Mouse (Mus musculus) MEL (cell line): ENCODE measurements around the gene Ttc9c. TPM values are rescaled to one million over a fixed set of nuclear protein-coding genes. Genes with fewer than 3 reads are reported as not detected.

Experiments
- DNase-seq: peaks from one replicate; pipeline ENCODE4 v3.0.0; 2011; ENCODE audit warnings: low read depth, low spot score
- H3K27ac ChIP-seq: 2 replicates; pipeline ENCODE4 v1.5.1; 2012; ENCODE audit warnings: low read depth, mild to moderate bottlenecking, control low read depth, low read length, moderate library complexity; ENCODE audit not compliant: control insufficient read depth
- H3K27me3 ChIP-seq, 2 experiments: fragments of 150-350 bp in 1 of 2; sonication (generic) in 1 of 2; 2 replicates each; pipeline ENCODE4 v1.6.1; 2012; ENCODE audit warnings: low read length in 2 of 2, mild to moderate bottlenecking in 2 of 2, improper control_type of control experiment in 1 of 2, moderate library complexity in 1 of 2; ENCODE audit not compliant: insufficient read depth in 2 of 2, control insufficient read depth in 1 of 2
- H3K36me3 ChIP-seq, 2 experiments: 2 replicates each; pipeline ENCODE4 v1.6.1; 2012 to 2014; ENCODE audit warnings: low read length in 2 of 2, improper control_type of control experiment in 1 of 2, inconsistent platforms in 1 of 2, mild to moderate bottlenecking in 1 of 2; ENCODE audit not compliant: insufficient read depth in 2 of 2, control insufficient read depth in 1 of 2
- H3K4me1 ChIP-seq, 2 experiments: fragments of 150-350 bp in 1 of 2; sonication (generic) in 1 of 2; 2 replicates each; pipeline ENCODE4 v1.6.1; 2012; ENCODE audit warnings: low read length in 2 of 2, improper control_type of control experiment in 1 of 2, mild to moderate bottlenecking in 1 of 2; ENCODE audit not compliant: insufficient read depth in 2 of 2, control insufficient read depth in 1 of 2
- H3K4me3 ChIP-seq, 2 experiments: fragments of 150-350 bp in 1 of 2; sonication (generic) in 1 of 2; 2 replicates each; pipeline ENCODE4 v1.5.1; 2012; ENCODE audit warnings: low read depth in 2 of 2, low read length in 2 of 2, mild to moderate bottlenecking in 2 of 2, moderate library complexity in 2 of 2, control low read depth in 1 of 2, improper control_type of control experiment in 1 of 2; ENCODE audit not compliant: control insufficient read depth in 1 of 2, insufficient read depth in 1 of 2
- H3K79me2 ChIP-seq: 2 replicates; pipeline ENCODE4 v1.6.1; 2012; ENCODE audit warnings: mild to moderate bottlenecking, low read length, moderate library complexity; ENCODE audit not compliant: control insufficient read depth, poor library complexity, insufficient read depth
- H3K9ac ChIP-seq: 2 replicates; pipeline ENCODE4 v1.6.1; 2012; ENCODE audit warnings: low read depth, mild to moderate bottlenecking, control low read depth, low read length, moderate library complexity; ENCODE audit not compliant: control insufficient read depth, poor library complexity, severe bottlenecking
- H3K9me3 ChIP-seq: fragments of 150-350 bp; sonication (generic); replicated peaks from 2 replicates; pipeline ENCODE4 v1.6.1; 2012; ENCODE audit warnings: mild to moderate bottlenecking, low read length, improper control_type of control experiment, moderate library complexity; ENCODE audit not compliant: insufficient read depth
- BHLHE40 ChIP-seq: IDR thresholded peaks from 2 replicates; pipeline ENCODE4 v1.6.1; 2012; ENCODE audit warnings: low read depth, mild to moderate bottlenecking, inconsistent platforms, low read length, improper control_type of control experiment, borderline replicate concordance
- CHD1 ChIP-seq: IDR thresholded peaks from 2 replicates; pipeline ENCODE4 v1.6.1; 2012; ENCODE audit warnings: low read depth, mild to moderate bottlenecking, inconsistent platforms, low read length, improper control_type of control experiment
- CHD2 ChIP-seq: IDR thresholded peaks from 2 replicates; pipeline ENCODE4 v1.6.1; 2011; ENCODE audit warnings: low read length, improper control_type of control experiment
- ELF1 ChIP-seq: IDR thresholded peaks from 2 replicates; pipeline ENCODE4 v1.6.1; 2014; ENCODE audit warnings: low read depth, mild to moderate bottlenecking, inconsistent platforms, low read length, improper control_type of control experiment, moderate library complexity
- ETS1 ChIP-seq: IDR thresholded peaks from 2 replicates; pipeline ENCODE4 v1.6.1; 2012; ENCODE audit warnings: low read depth, mild to moderate bottlenecking, inconsistent platforms, low read length, improper control_type of control experiment, moderate library complexity
- GATA1 ChIP-seq: IDR thresholded peaks from 2 replicates; pipeline ENCODE4 v1.6.1; 2011; ENCODE audit warnings: low read depth, low read length, improper control_type of control experiment
- HCFC1 ChIP-seq: IDR thresholded peaks from 2 replicates; pipeline ENCODE4 v1.6.1; 2012; ENCODE audit warnings: low read depth, mild to moderate bottlenecking, inconsistent platforms, low read length, improper control_type of control experiment, moderate library complexity
- MAFK ChIP-seq: IDR thresholded peaks from 2 replicates; pipeline ENCODE4 v1.6.1; 2011; ENCODE audit warnings: low read depth, mild to moderate bottlenecking, low read length, improper control_type of control experiment, borderline replicate concordance
- MXI1 ChIP-seq: IDR thresholded peaks from 2 replicates; pipeline ENCODE4 v1.6.1; 2011; ENCODE audit warnings: mild to moderate bottlenecking, low read depth, low read length, improper control_type of control experiment
- MYC ChIP-seq: IDR thresholded peaks from 2 replicates; pipeline ENCODE4 v1.6.1; 2011; ENCODE audit warnings: low read depth, mild to moderate bottlenecking, low read length, improper control_type of control experiment, moderate library complexity
- NRF1 ChIP-seq: IDR thresholded peaks from 2 replicates; pipeline ENCODE4 v1.6.1; 2014; ENCODE audit warnings: low read depth, mild to moderate bottlenecking, inconsistent platforms, low read length, improper control_type of control experiment, moderate library complexity; ENCODE audit not compliant: poor library complexity, insufficient read depth, severe bottlenecking
- POLR2AphosphoS2 ChIP-seq: IDR thresholded peaks from 2 replicates; pipeline ENCODE4 v1.6.1; 2011; ENCODE audit warnings: low read length, improper control_type of control experiment
- POLR2AphosphoS5 ChIP-seq: IDR thresholded peaks from 2 replicates; pipeline ENCODE4 v1.6.1; 2012; ENCODE audit warnings: low read depth, borderline replicate concordance, mild to moderate bottlenecking, inconsistent platforms, low read length, moderate library complexity, mixed read lengths
- RCOR1 ChIP-seq: IDR thresholded peaks from 2 replicates; pipeline ENCODE4 v1.6.1; 2012; ENCODE audit warnings: low read depth, mild to moderate bottlenecking, inconsistent platforms, low read length, improper control_type of control experiment
- SIN3A ChIP-seq: IDR thresholded peaks from 2 replicates; pipeline ENCODE4 v1.6.1; 2012; ENCODE audit warnings: low read length, improper control_type of control experiment, inconsistent platforms
- SMC3 ChIP-seq: IDR thresholded peaks from 2 replicates; pipeline ENCODE4 v1.6.1; 2011; ENCODE audit warnings: low read depth, low read length, improper control_type of control experiment
- TAL1 ChIP-seq: IDR thresholded peaks from 2 replicates; pipeline ENCODE4 v1.6.1; 2012; ENCODE audit warnings: mild to moderate bottlenecking, inconsistent platforms, low read length, moderate library complexity, mixed read lengths
- TCF12 ChIP-seq: IDR thresholded peaks from 2 replicates; pipeline ENCODE4 v1.6.1; 2014; ENCODE audit warnings: low read depth, mild to moderate bottlenecking, inconsistent platforms, low read length, improper control_type of control experiment, moderate library complexity
- UBTF ChIP-seq: IDR thresholded peaks from 2 replicates; pipeline ENCODE4 v1.6.1; 2012; ENCODE audit warnings: low read depth, mild to moderate bottlenecking, inconsistent platforms, low read length, improper control_type of control experiment, moderate library complexity, borderline replicate concordance; ENCODE audit not compliant: insufficient read depth
- USF2 ChIP-seq, 2 experiments: IDR thresholded peaks; 2 replicates each; pipeline ENCODE4 v1.6.1; 2011 to 2012; ENCODE audit warnings: improper control_type of control experiment in 2 of 2, low read length in 2 of 2, borderline replicate concordance in 1 of 2, inconsistent platforms in 1 of 2, low read depth in 1 of 2, mild to moderate bottlenecking in 1 of 2; ENCODE audit not compliant: insufficient read depth in 1 of 2
- ZC3H11A ChIP-seq: IDR thresholded peaks from 2 replicates; pipeline ENCODE4 v1.6.1; 2012; ENCODE audit warnings: low read depth, mild to moderate bottlenecking, inconsistent platforms, low read length, improper control_type of control experiment
- ZKSCAN1 ChIP-seq: IDR thresholded peaks from 2 replicates; pipeline ENCODE4 v1.6.1; 2012; ENCODE audit warnings: low read depth, mild to moderate bottlenecking, inconsistent platforms, low read length, improper control_type of control experiment, moderate library complexity
- polyA plus RNA-seq, 2 experiments: library from polyadenylated mRNA; stranded (reverse) in 1 of 2; unstranded in 1 of 2; fragments of >175 nt in 1 of 2; fragments of >200 nt in 1 of 2; gene quantifications; 2 replicates each; pipeline versions ENCODE4 v1.2.1 to v1.2.4; 2012; ENCODE audit warnings: low replicate concordance in 2 of 2, low read depth in 1 of 2; ENCODE audit not compliant: insufficient read length in 2 of 2, insufficient read depth in 1 of 2, missing spikeins in 1 of 2
- total RNA-seq: library from RNA; depleted of rRNA; stranded (reverse); fragments of 300-350 nt; gene quantifications from 2 replicates; pipeline ENCODE4 v1.2.3, GENCODE M21; 2012

The Ttc9c gene
- total and polyA plus RNA-seq, 3 experiments: 24.2 to 29.8 TPM; not detected in 1

DNA sequence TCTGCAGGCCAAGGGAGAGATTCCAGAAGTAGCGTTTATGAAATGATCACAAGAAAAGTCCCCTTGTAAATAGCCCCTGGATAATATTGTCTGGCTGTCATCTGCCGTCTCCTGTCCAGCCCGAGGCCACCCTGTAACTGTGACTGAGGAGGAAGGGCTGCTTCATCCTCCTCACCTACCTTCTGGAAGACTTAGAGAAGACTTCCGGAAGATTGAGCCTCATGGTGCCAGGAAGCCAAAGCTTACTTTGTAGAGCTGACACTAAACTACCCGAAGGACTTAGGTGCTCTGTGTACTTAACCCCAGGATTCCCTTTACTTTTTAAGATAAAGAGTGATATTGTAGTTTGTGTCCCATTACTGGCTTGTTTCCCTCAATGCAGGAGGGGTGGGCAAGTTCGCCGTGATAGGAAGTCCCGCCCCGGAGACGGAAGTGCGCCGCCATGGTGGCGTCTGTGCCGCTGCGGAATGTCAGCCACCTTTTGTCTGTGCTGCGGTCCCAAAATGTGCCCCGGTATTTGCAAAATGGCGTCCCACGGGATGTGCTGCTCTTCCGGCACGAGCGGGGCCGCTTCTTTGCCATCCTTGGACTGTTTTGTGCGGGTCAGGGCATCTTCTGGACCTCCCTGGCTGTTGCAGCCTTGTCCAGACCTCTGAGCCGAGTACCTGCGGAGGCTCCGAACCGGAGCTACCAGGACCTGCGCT lies 48.4 kb downstream of the Ttc9c start, which contains the start of gene Tmem223:
Tmem223 (plus strand) TSS at position 430 of the 704 bp plus-strand sequence.
- Histone ChIP-seq H3K4me3 (no peak within 1 kb of the TSS), H3K9ac (no peak within 1 kb of the TSS), H3K27me3 (no peaks in the 10 kb centered on the region), H3K4me1 (peaks cover 0 to 14% of the 10 kb centered on the region in 2 experiments; a peak in 2 of 4 replicates), H3K27ac (no peak within 1 kb of the TSS), H3K9me3 (no peaks in the 10 kb centered on the region), H3K79me2 (peaks cover 21% of the 10 kb centered on the region), H3K36me3 (peaks cover 19 to 23% of the 10 kb centered on the region in 2 experiments)
- TF ChIP-seq SIN3A: no peak
- TF ChIP-seq BHLHE40: no peak
- no peak for TF ChIP-seq ELF1
- no peak for TF ChIP-seq MAFK
- no peak for DNase-seq

DNA sequence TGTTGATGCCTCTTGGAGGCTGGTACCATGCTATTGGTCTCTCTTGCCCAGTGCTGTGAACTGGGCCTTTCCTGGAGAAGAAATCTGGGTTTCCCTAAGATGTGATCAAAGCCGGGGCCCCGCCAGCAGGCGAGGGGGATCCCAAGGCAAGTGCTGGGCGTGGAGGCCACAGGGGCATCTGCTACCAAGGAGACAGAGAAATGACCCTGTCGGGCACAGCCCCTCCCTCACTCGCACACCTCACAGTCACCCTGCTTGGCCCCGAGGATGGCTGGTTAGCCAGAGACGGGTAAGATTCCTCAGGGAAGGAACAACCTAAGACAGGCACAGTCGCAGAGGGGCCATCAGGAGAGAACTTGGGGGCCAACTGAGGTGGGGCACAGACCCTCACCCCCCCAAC lies 53.6 kb downstream of the Ttc9c start:
- Histone ChIP-seq H3K27ac (no peak overlapping the region), H3K9ac (no peak overlapping the region), H3K4me3 (no peak overlapping the region), H3K79me2 (peaks cover 21% of the 10 kb centered on the region), H3K27me3 (no peaks in the 10 kb centered on the region), H3K4me1 (no peaks in the 10 kb centered on the region), H3K36me3 (peaks cover under 1 to 48% of the 10 kb centered on the region in 2 experiments), H3K9me3 (no peaks in the 10 kb centered on the region)
- no peak for TF ChIP-seq MYC
- no peak for TF ChIP-seq ELF1
- TF ChIP-seq RCOR1: no peak
- TF ChIP-seq ZKSCAN1: no peak
- no peak for TF ChIP-seq SMC3
- no peak for TF ChIP-seq TAL1
- TF ChIP-seq UBTF: no peak
- no peak for TF ChIP-seq USF2 (IDR thresholded peaks at IDR 0.05; ENCODE audit: borderline replicate concordance in 1 of 2, insufficient read depth in 1 of 2, low read depth in 1 of 2, low read length in 2 of 2)
- no peak for DNase-seq

GRCm38 (mm10) chr19:8763276-8763675 lies 55.9 kb downstream of the Ttc9c start:
- no peak for TF ChIP-seq MXI1
- TF ChIP-seq ETS1: no peak
- TF ChIP-seq HCFC1: no peak
- TF ChIP-seq POLR2AphosphoS5: no peak
- TF ChIP-seq CHD1: no peak
- no peak for TF ChIP-seq ZC3H11A
- no peak for TF ChIP-seq CHD2
- TF ChIP-seq MYC: no peak
- no peak for TF ChIP-seq TCF12
- no peak for TF ChIP-seq NRF1
- no peak for TF ChIP-seq GATA1
- no peak for TF ChIP-seq POLR2AphosphoS2
- TF ChIP-seq, all 39 proteins: peak for 0
- Histone ChIP-seq H3K4me3 (no peak overlapping the region), H3K27ac (no peak overlapping the region), H3K36me3 (peaks cover 16 to 39% of the 10 kb centered on the region in 2 experiments), H3K27me3 (no peaks in the 10 kb centered on the region), H3K9ac (no peak overlapping the region), H3K9me3 (no peaks in the 10 kb centered on the region), H3K4me1 (peaks cover 3 to 11% of the 10 kb centered on the region in 2 experiments; a peak in 2 of 4 replicates), H3K79me2 (peaks cover 40% of the 10 kb centered on the region)
- DNase-seq: no peak
